Mouse (Mus musculus) midbrain, embryonic 13.5 days (tissue): ENCODE data around the gene Opn1sw. TPM values are rescaled to one million over a fixed set of nuclear protein-coding genes. Genes with fewer than 3 reads are reported as not detected.

ENCODE experiments used
- microRNA-seq: library from miRNA; unstranded; fragments of <30 nt; microRNA quantifications from one replicate; pipeline ENCODE4, GENCODE M21; 2016
- polyA plus RNA-seq: library from polyadenylated mRNA; unstranded; fragments of >200 nt; fragmentation: Nextera tagmentation; extraction: Ambion mirVana; gene quantifications from 2 replicates; pipeline ENCODE4 v1.2.1, GENCODE M21; 2015

The Opn1sw gene
- polyA plus RNA-seq, 1 experiment from 2014 or later = 0.30 TPM

Small RNAs within 50 kb of the gene (microRNA-seq; reads per million reads assigned to microRNA genes)
- gene Gm26220 (not detected), gene Gm44354 (not detected)

Other genes starting within 250 kb of the Opn1sw start
- 47.2 and 48.5 TPM in 2 replicates for gene Rbm28, start 223.5 kb downstream of the Opn1sw start, polyA plus RNA-seq
- gene Prrt4, start 208.9 kb downstream of the Opn1sw start, polyA plus RNA-seq = 2.7 and 3.6 TPM in 2 replicates
- gene Impdh1, start 172.1 kb downstream of the Opn1sw start, polyA plus RNA-seq = 43.5 and 51.8 TPM in 2 replicates
- 34.5 and 36.7 TPM in 2 replicates for gene Hilpda, start 116.0 kb downstream of the Opn1sw start, polyA plus RNA-seq
- gene Fam71f2, start 108.9 kb downstream of the Opn1sw start, polyA plus RNA-seq = 0.46 and 0.54 TPM in 2 replicates
- gene Fam71f1, start 69.3 kb downstream of the Opn1sw start, polyA plus RNA-seq = not detected in 2 replicates
- gene Calu, start 40.4 kb downstream of the Opn1sw start, polyA plus RNA-seq = 158 and 166 TPM in 2 replicates
- 28.6 and 30.4 TPM in 2 replicates for gene Ccdc136, start 7.8 kb upstream of the Opn1sw start, polyA plus RNA-seq
- 2.8 and 3.8 TPM in 2 replicates for gene Flnc, start 44.8 kb upstream of the Opn1sw start, polyA plus RNA-seq
- 309 and 328 TPM in 2 replicates for gene Atp6v1f, start 79.2 kb upstream of the Opn1sw start, polyA plus RNA-seq
- 0.47 and 0.53 TPM in 2 replicates for gene Atp6v1fnb, start 83.0 kb upstream of the Opn1sw start, polyA plus RNA-seq
- 11.7 and 14.0 TPM in 2 replicates for gene Kcp, start 119.5 kb upstream of the Opn1sw start, polyA plus RNA-seq
- 1.3 and 1.6 TPM in 2 replicates for gene Irf5, start 138.2 kb upstream of the Opn1sw start, polyA plus RNA-seq
- 97.7 and 106 TPM in 2 replicates for gene Tnpo3, start 221.4 kb upstream of the Opn1sw start, polyA plus RNA-seq